Mouse (Mus musculus): ENCODE measurements around the gene Pif1. TPM values are rescaled to one million over a fixed set of nuclear protein-coding genes. Genes with fewer than 3 reads are reported as not detected.
A peak's percentile ranks its signal among the peaks of the same experiment; 100 is the strongest.

Gene Pif1
- total and polyA plus RNA-seq, 3 experiments: 14.9 to 15.5 TPM; not detected in 1

DNA sequence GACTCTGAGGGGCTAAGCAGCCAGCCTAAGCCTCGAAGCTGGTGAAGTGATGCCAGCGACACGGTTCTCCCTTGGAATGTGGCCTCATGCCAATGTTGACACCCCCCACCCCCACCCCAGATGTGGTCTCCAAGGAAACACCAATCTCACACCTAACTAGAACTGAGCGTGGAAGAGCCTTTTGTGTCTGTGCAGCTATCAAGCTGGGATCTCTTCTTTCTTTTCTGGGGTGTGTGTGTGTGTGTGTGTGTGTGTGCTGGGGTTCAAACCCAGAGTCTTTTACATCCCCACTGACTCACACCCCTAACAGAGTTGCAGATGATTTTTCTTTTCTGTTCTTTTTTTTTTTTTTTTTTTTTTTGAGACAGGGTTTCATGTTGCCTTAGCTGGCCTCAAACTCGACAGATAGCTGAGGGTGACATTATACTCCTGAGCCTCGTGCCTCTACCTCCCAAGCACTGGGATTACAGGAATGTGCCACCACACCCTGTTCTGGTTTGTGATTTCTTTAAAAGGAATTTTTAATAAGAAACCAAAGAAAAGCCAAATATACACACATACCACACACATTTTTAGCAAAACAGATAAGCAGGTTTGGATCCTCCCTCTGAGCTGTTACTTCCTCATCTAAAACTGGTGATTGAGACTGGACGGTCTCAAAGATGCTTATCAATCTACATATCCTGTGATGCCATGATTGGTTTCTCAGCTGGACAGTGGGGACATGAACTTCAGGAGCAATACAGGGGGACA lies 36.7 kb upstream of the Pif1 start (continued):
- 0 out of 2 replicates have a peak, but pooled peaks have one; percentile 19 for TF ChIP-seq MAZ (IDR thresholded peaks at IDR 0.05; ENCODE audit: low read depth, low read length)
- peak; percentile 89; the same call in 1 of the 2 replicates for TF ChIP-seq MEF2A (IDR thresholded peaks at IDR 0.05; ENCODE audit: extremely low read depth, insufficient replicate concordance, low read depth, low read length, poor library complexity, severe bottlenecking)
- TF ChIP-seq RCOR1 (IDR thresholded peaks at IDR 0.05; ENCODE audit: low read depth, low read length): peak; percentile 66
- TF ChIP-seq JUND (IDR thresholded peaks at IDR 0.05; ENCODE audit: low read depth, low read length): no peak; the same call in 1 of the 2 replicates
- no peak for TF ChIP-seq NELFE (IDR thresholded peaks at IDR 0.05; ENCODE audit: low read depth, low read length)
- no peak for TF ChIP-seq RAD21 (IDR thresholded peaks at IDR 0.05; ENCODE audit: low read depth, low read length)
- no peak for TF ChIP-seq UBTF (IDR thresholded peaks at IDR 0.05; ENCODE audit: borderline replicate concordance, insufficient read depth, low read depth, low read length)
- TF ChIP-seq MAFK (IDR thresholded peaks at IDR 0.05; ENCODE audit: borderline replicate concordance, low read depth, low read length): no peak
- peak; percentile 82 for TF ChIP-seq TBP (IDR thresholded peaks at IDR 0.05; ENCODE audit: low read depth, low read length)
- peak; percentile 40; the same call in 1 of the 2 replicates for TF ChIP-seq HCFC1 (IDR thresholded peaks at IDR 0.05; ENCODE audit: low read depth, low read length)
- no peak for TF ChIP-seq CTCF (IDR thresholded peaks at IDR 0.05 in 2 of 3, conservative IDR thresholded peaks at IDR 0.05 in 1 of 3; ENCODE audit: control insufficient read depth in 1 of 3, insufficient read depth in 1 of 3, low read depth in 2 of 3, low read length in 3 of 3, poor library complexity in 1 of 3, severe bottlenecking in 1 of 3)
- TF ChIP-seq ZKSCAN1 (IDR thresholded peaks at IDR 0.05; ENCODE audit: low read depth, low read length): no peak
- TF ChIP-seq POLR2AphosphoS2 (IDR thresholded peaks at IDR 0.05; ENCODE audit: low read length): no peak
- TF ChIP-seq ETS1 (IDR thresholded peaks at IDR 0.05; ENCODE audit: low read depth, low read length): peak; percentile 74
- no peak for TF ChIP-seq CHD1 (IDR thresholded peaks at IDR 0.05; ENCODE audit: low read depth, low read length)
- no peak; the same call in 1 of the 2 replicates for TF ChIP-seq TAL1 (IDR thresholded peaks at IDR 0.05; ENCODE audit: low read length)
- peak; percentile 66 to 72 for TF ChIP-seq EP300 (IDR thresholded peaks at IDR 0.05; ENCODE audit: low read depth in 1 of 2, low read length in 2 of 2)
- no peak for TF ChIP-seq SMC3 (IDR thresholded peaks at IDR 0.05; ENCODE audit: low read depth, low read length)
- TF ChIP-seq ELF1 (IDR thresholded peaks at IDR 0.05; ENCODE audit: low read depth, low read length): no peak

DNA sequence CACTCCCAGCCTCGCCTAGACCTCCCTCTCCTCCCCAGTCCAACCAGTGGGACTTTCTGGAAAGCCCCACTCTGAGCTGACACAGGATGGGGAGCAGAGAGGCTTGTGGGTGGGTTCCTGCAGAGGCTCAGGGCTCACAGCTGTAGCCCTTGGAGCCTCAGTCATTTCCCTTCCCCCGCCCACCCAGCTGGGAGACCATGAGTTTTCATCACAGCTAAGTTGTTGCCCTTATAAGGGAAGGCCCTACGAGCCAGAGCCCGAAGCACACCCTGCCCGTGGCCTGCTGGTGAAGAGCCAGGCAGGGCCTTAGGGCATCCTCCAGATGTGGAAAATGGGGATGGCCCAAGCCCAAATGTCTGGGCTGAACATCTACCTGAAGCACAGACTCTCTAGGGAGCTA lies 35.9 kb upstream of the Pif1 start:
- Histone ChIP-seq H3K4me3 (ENCODE audit: control insufficient read depth in 1 of 2, insufficient read depth in 1 of 2, low read depth in 2 of 2, low read length in 2 of 2) (no peak overlapping the region), H3K79me2 (ENCODE audit: control insufficient read depth, insufficient read depth, low read length, poor library complexity) (no peaks in the 10 kb centered on the region), H3K4me1 (ENCODE audit: control insufficient read depth in 1 of 2, insufficient read depth in 2 of 2, low read length in 2 of 2) (peaks cover 26 to 59% of the 10 kb centered on the region in 2 experiments), H3K9ac (ENCODE audit: control insufficient read depth, low read depth, low read length, poor library complexity, severe bottlenecking) (0 out of 2 replicates have a peak overlapping the region, but pooled peaks have one; percentile 6), H3K36me3 (ENCODE audit: control insufficient read depth in 1 of 2, insufficient read depth in 2 of 2, low read length in 2 of 2) (peaks cover 0 to 56% of the 10 kb centered on the region in 2 experiments; a peak in 2 of 4 replicates), H3K27ac (ENCODE audit: control insufficient read depth, low read depth, low read length) (peak overlapping the region; percentile 83), H3K27me3 (ENCODE audit: control insufficient read depth in 1 of 2, insufficient read depth in 2 of 2, low read length in 2 of 2) (no peaks in the 10 kb centered on the region), H3K9me3 (replicated peaks; ENCODE audit: insufficient read depth, low read length) (no peaks in the 10 kb centered on the region)
- peak; percentile 73; the same call in 1 of the 2 replicates for TF ChIP-seq ETS1 (IDR thresholded peaks at IDR 0.05; ENCODE audit: low read depth, low read length)
- no peak for TF ChIP-seq EP300 (IDR thresholded peaks at IDR 0.05; ENCODE audit: low read depth in 1 of 2, low read length in 2 of 2)
- no peak for TF ChIP-seq ELF1 (IDR thresholded peaks at IDR 0.05; ENCODE audit: low read depth, low read length)
- DNase-seq (ENCODE audit: low read depth, low spot score): peak; percentile 61

Measured in MEL (cell line).